ENCODE assay signal across 9 mouse cellular contexts in the genomic region with DNA sequence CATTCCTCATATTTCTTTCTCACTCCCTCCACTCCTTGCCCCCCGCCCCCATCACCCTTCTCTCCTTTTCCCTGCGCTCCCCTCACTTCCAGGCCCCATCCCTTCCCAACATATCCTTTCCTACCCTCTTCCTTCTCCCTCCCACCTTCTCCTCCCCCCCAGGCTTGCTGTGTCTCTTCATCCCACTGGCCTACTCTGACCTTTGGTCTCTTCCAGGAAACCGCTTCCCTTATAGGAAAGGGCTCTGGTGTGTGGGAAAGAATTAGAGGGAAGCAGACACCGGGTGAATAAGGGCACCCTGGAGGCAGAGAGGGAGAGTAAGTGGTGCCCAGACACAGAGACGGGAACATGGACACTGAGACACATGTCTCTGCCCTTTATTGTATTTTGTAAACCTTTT. TPM values are rescaled to one million over a fixed set of nuclear protein-coding genes. Genes with fewer than 3 reads are reported as not detected.
DNase-seq lines count a peak whose midpoint lies in the region; ATAC-seq lines count a peak whose summit lies in the region.
"Had no signal": no experiment of that assay in that cellular context is flagged by ENCODE, and none has a peak within 500 bp of the region (broad histone marks: within the 10 kb centered on the region; RNA-seq: fewer than 3 reads in every experiment).

No protein-coding gene starts in this region.

- H3K36me3 ChIP-seq in heart, embryonic 13.5 days: peaks cover 32% of the 10 kb centered on the region
- peaks cover 30% of the 10 kb centered on the region for H3K36me3 ChIP-seq in midbrain, embryonic 13.5 days
- no peaks in the 10 kb centered on the region for H3K36me3 ChIP-seq in midbrain, embryonic 15.5 days (replicated peaks)
- 0 out of 2 replicates have a peak, but pooled peaks cover 2% of the 10 kb centered on the region for H3K36me3 ChIP-seq in intestine, embryonic 16.5 days (ENCODE audit: control insufficient read depth, insufficient read depth, low read length)
- peaks cover 26% of the 10 kb centered on the region for H3K36me3 ChIP-seq in neural tube, embryonic 15.5 days

- no peak overlapping the region; the same call in 1 of the 2 replicates for H3K4me3 ChIP-seq in heart, embryonic 13.5 days
- H3K4me3 ChIP-seq in midbrain, embryonic 13.5 days (replicated peaks): no peak overlapping the region
- H3K4me3 ChIP-seq in midbrain, embryonic 15.5 days: no peak overlapping the region; the same call in 1 of the 2 replicates
- H3K4me3 ChIP-seq in intestine, embryonic 16.5 days (ENCODE audit: low read length): no peak overlapping the region
- H3K4me3 ChIP-seq in neural tube, embryonic 15.5 days (replicated peaks): no peak overlapping the region

- peak overlapping the region; percentile 50; the same call in 1 of the 2 replicates for H3K9ac ChIP-seq in heart, embryonic 13.5 days
- peak overlapping the region; percentile 49; the same call in 1 of the 2 replicates for H3K9ac ChIP-seq in midbrain, embryonic 13.5 days (replicated peaks)
- no peak overlapping the region for H3K9ac ChIP-seq in midbrain, embryonic 15.5 days
- H3K9ac ChIP-seq in intestine, embryonic 16.5 days (ENCODE audit: low read depth, low read length): no peak overlapping the region
- 0 out of 2 replicates have a peak overlapping the region, but pooled peaks have one; percentile 18 for H3K9ac ChIP-seq in neural tube, embryonic 15.5 days (replicated peaks)

- no peaks in the 10 kb centered on the region for H3K9me3 ChIP-seq in heart, embryonic 13.5 days
- H3K9me3 ChIP-seq in midbrain, embryonic 13.5 days: no peaks in the 10 kb centered on the region
- H3K9me3 ChIP-seq in midbrain, embryonic 15.5 days: no peaks in the 10 kb centered on the region
- H3K9me3 ChIP-seq in intestine, embryonic 16.5 days (ENCODE audit: control insufficient read depth, low read length): no peaks in the 10 kb centered on the region
- no peaks in the 10 kb centered on the region for H3K9me3 ChIP-seq in neural tube, embryonic 15.5 days (replicated peaks)

- H3K4me1 ChIP-seq in heart, embryonic 13.5 days: peaks cover 36% of the 10 kb centered on the region
- peaks cover 35% of the 10 kb centered on the region for H3K4me1 ChIP-seq in midbrain, embryonic 13.5 days (replicated peaks)
- H3K4me1 ChIP-seq in midbrain, embryonic 15.5 days: peaks cover 26% of the 10 kb centered on the region
- H3K4me1 ChIP-seq in intestine, embryonic 16.5 days (ENCODE audit: control insufficient read depth, insufficient read depth, low read length): peaks cover 14% of the 10 kb centered on the region; the same call in 1 of the 2 replicates
- H3K4me1 ChIP-seq in neural tube, embryonic 15.5 days: peaks cover 37% of the 10 kb centered on the region

- intact Hi-C loops in heart, postnatal 36 days (cut with DNase I): loop anchor here (5.0 kb wide), 1 partner anchor 266 kb away; no protein-coding TSS in a partner anchor

- H3K27ac ChIP-seq in heart, embryonic 13.5 days (replicated peaks): no peak overlapping the region
- H3K27ac ChIP-seq in midbrain, embryonic 13.5 days: no peak overlapping the region
- H3K27ac ChIP-seq in midbrain, embryonic 15.5 days: no peak overlapping the region
- no peak overlapping the region for H3K27ac ChIP-seq in intestine, embryonic 16.5 days (ENCODE audit: low read length)
- no peak overlapping the region for H3K27ac ChIP-seq in neural tube, embryonic 15.5 days (replicated peaks)

- no peak for DNase-seq in heart, postnatal 36 days
- DNase-seq in c-Kit-positive CD71-positive TER-119-positive erythroid progenitor cells, embryonic 14.5 days (ENCODE audit: low spot score): no peak
- DNase-seq in urinary bladder, postnatal 36 days (ENCODE audit: low spot score in 2 of 2): no peak
- DNase-seq: lung, adult 18-20 months had no signal

- no peak for ATAC-seq in heart, embryonic 13.5 days (ENCODE audit: extremely low read depth, insufficient number of reproducible peaks, low FRiP score, low TSS enrichment)
- no peak for ATAC-seq in midbrain, embryonic 13.5 days
- ATAC-seq in midbrain, embryonic 15.5 days (replicated peaks): no peak
- ATAC-seq in intestine, embryonic 16.5 days: no peak
- ATAC-seq in neural tube, embryonic 15.5 days (ENCODE audit: low FRiP score): no peak

- no peaks in the 10 kb centered on the region for H3K27me3 ChIP-seq in heart, embryonic 13.5 days (replicated peaks)
- H3K27me3 ChIP-seq in midbrain, embryonic 13.5 days: no peaks in the 10 kb centered on the region
- H3K27me3 ChIP-seq in midbrain, embryonic 15.5 days (replicated peaks): no peaks in the 10 kb centered on the region
- H3K27me3 ChIP-seq in intestine, embryonic 16.5 days (replicated peaks; ENCODE audit: control insufficient read depth, insufficient read depth, low read length): no peaks in the 10 kb centered on the region
- no peaks in the 10 kb centered on the region for H3K27me3 ChIP-seq in neural tube, embryonic 15.5 days (replicated peaks)

- 76% methylated on average over 5 of the region's 5 CpGs for WGBS in heart, embryonic 13.5 days
- 81% methylated on average over 5 of the region's 5 CpGs for WGBS in midbrain, embryonic 13.5 days
- WGBS in midbrain, embryonic 15.5 days: 79% methylated on average over 5 of the region's 5 CpGs
- 62% methylated on average over 5 of the region's 5 CpGs for WGBS in intestine, embryonic 16.5 days
- WGBS in neural tube, embryonic 15.5 days: 83% methylated on average over 5 of the region's 5 CpGs

- peak overlapping the region; percentile 94 for H3K4me2 ChIP-seq in heart, embryonic 13.5 days
- H3K4me2 ChIP-seq in midbrain, embryonic 13.5 days (replicated peaks): 0 out of 2 replicates have a peak overlapping the region, but pooled peaks have one; percentile 11
- H3K4me2 ChIP-seq in midbrain, embryonic 15.5 days: no peak overlapping the region
- peak overlapping the region; percentile 28; the same call in 1 of the 2 replicates for H3K4me2 ChIP-seq in intestine, embryonic 16.5 days (ENCODE audit: low read depth, low read length)
- H3K4me2 ChIP-seq in neural tube, embryonic 15.5 days: peak overlapping the region; percentile 86; the same call in 1 of the 2 replicates

RNA-seq across cellular contexts. Expression of gene Yars, which starts 2.1 kb away (rescaled TPM):
- polyA plus RNA-seq in heart, embryonic 13.5 days (2015; fragmentation: Nextera tagmentation; extraction: Ambion mirVana): 49.8 and 52.0 TPM in 2 replicates
- total RNA-seq in heart, postnatal 36 days (2021): 10 to 100 TPM; 26.3 to 31.0 TPM
- polyA plus RNA-seq in midbrain, embryonic 13.5 days (2015; fragmentation: Nextera tagmentation; extraction: Ambion mirVana): 102 and 115 TPM in 2 replicates
- 114 and 116 TPM in 2 replicates for polyA plus RNA-seq in midbrain, embryonic 15.5 days (2015; fragmentation: Nextera tagmentation; extraction: Ambion mirVana)
- 104 and 107 TPM in 2 replicates for polyA plus RNA-seq in intestine, embryonic 16.5 days (2015; fragmentation: Nextera tagmentation; extraction: Ambion mirVana)
- 109 and 111 TPM in 2 replicates for polyA plus RNA-seq in neural tube, embryonic 15.5 days (2015; fragmentation: Nextera tagmentation; extraction: Ambion mirVana)

RNA-seq across cellular contexts. Expression of gene S100pbp, which starts 2.2 kb away (rescaled TPM):
- 12.3 and 14.3 TPM in 2 replicates for polyA plus RNA-seq in heart, embryonic 13.5 days (2015; fragmentation: Nextera tagmentation; extraction: Ambion mirVana)
- total RNA-seq in heart, postnatal 36 days (2021): 10 to 100 TPM; 11.3 to 15.7 TPM
- polyA plus RNA-seq in midbrain, embryonic 13.5 days (2015; fragmentation: Nextera tagmentation; extraction: Ambion mirVana): 19.9 and 21.3 TPM in 2 replicates
- polyA plus RNA-seq in midbrain, embryonic 15.5 days (2015; fragmentation: Nextera tagmentation; extraction: Ambion mirVana): 21.8 and 24.4 TPM in 2 replicates
- polyA plus RNA-seq in intestine, embryonic 16.5 days (2015; fragmentation: Nextera tagmentation; extraction: Ambion mirVana): 10.3 and 10.9 TPM in 2 replicates
- 16.7 TPM in 2 replicates for polyA plus RNA-seq in neural tube, embryonic 15.5 days (2015; fragmentation: Nextera tagmentation; extraction: Ambion mirVana)

RNA-seq across cellular contexts. Expression of gene Fndc5, which starts 54.9 kb away (rescaled TPM):
- polyA plus RNA-seq in heart, embryonic 13.5 days (2015; fragmentation: Nextera tagmentation; extraction: Ambion mirVana): 5.6 and 7.1 TPM in 2 replicates
- total RNA-seq in heart, postnatal 36 days (2021): 100 to 1,000 TPM; 324 to 341 TPM
- 1.9 and 2.0 TPM in 2 replicates for polyA plus RNA-seq in midbrain, embryonic 13.5 days (2015; fragmentation: Nextera tagmentation; extraction: Ambion mirVana)
- polyA plus RNA-seq in midbrain, embryonic 15.5 days (2015; fragmentation: Nextera tagmentation; extraction: Ambion mirVana): 7.0 and 7.8 TPM in 2 replicates
- polyA plus RNA-seq in intestine, embryonic 16.5 days (2015; fragmentation: Nextera tagmentation; extraction: Ambion mirVana): 1.5 and 2.2 TPM in 2 replicates
- polyA plus RNA-seq in neural tube, embryonic 15.5 days (2015; fragmentation: Nextera tagmentation; extraction: Ambion mirVana): 27.0 and 34.9 TPM in 2 replicates

Comparison
In these comparisons a context has a peak if more than half of its experiments do, and no peak if none do; other contexts are left out.
1. H3K9ac ChIP-seq: peak in heart, embryonic 13.5 days (single experiment), midbrain, embryonic 13.5 days (single experiment) and neural tube, embryonic 15.5 days (single experiment); none in midbrain, embryonic 15.5 days (single experiment) and intestine, embryonic 16.5 days (single experiment).